Mouse (Mus musculus): ENCODE measurements around the gene Ttll1. TPM values are rescaled to one million over a fixed set of nuclear protein-coding genes. Genes with fewer than 3 reads are reported as not detected.

Ttll1 gene
- total and polyA plus RNA-seq, 3 experiments: 2.5 to 9.9 (median 4.9) TPM

DNA sequence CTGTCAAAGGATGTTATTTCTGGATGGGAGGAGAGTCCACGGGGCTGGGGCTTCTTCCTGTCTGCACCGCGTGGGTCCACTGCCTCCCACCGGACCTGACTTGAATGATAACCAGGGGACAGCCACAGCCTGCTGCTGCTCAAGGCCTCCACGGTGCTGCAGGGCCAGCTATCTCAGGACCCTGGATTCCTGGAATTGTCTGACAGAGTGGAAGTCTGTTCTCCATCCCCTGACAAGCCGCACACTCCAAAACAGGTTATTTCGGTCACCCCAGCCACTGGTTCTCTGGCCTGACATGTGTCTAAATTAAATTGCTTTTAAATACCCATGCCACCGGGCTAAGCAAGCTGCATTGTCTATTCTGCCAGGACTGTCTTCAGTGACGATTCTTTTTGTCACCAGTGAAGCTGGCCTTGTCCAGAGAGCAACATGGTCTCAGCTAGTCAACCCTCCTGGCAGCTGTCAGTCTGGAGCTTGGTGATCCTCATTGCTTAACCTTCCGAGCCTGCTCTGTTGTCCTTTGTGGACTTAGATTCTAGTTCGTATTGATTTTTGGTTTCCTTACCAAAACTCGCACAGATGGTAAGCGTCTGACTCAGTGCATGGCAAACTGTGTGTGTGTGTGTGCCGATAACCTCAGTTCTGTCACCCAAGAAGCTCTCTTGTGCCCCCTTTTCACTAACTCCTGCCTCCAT is 13.1 kb upstream of the Ttll1 start:
- Histone ChIP-seq H3K9me3 (replicated peaks; ENCODE audit: low read length) (peaks cover 8% of the 10 kb centered on the region), H3K27ac (ENCODE audit: insufficient read depth, low read depth) (no peak overlapping the region), H3K79me2 (replicated peaks; ENCODE audit: control insufficient read depth, extremely low read depth, insufficient read depth, poor library complexity, severe bottlenecking) (no peaks in the 10 kb centered on the region), H3K27me3 (replicated peaks) (peaks cover 77% of the 10 kb centered on the region), H3K4me1 (ENCODE audit: control insufficient read depth in 1 of 2, insufficient read depth in 2 of 2) (0 out of 4 replicates have a peak, but pooled peaks cover 0 to 3% of the 10 kb centered on the region in 2 experiments), H3K36me3 (replicated peaks in 1 of 2; ENCODE audit: control insufficient read depth in 1 of 2, insufficient read depth in 1 of 2, low read length in 1 of 2) (no peaks in the 10 kb centered on the region), H3K9ac (ENCODE audit: insufficient read depth, low read depth) (no peak overlapping the region), H3K4me2 (ENCODE audit: insufficient read depth, low read depth, poor library complexity, severe bottlenecking) (no peak overlapping the region), H3K4me3 (replicated peaks in 1 of 3; ENCODE audit: low read depth in 2 of 3, low read length in 2 of 3, poor library complexity in 1 of 3) (no peak overlapping the region)
- no peak for DNase-seq (ENCODE audit: extremely low read depth)
- no peak for TF ChIP-seq USF2 (conservative IDR thresholded peaks at IDR 0.05; ENCODE audit: low read depth, low read length)
- TF ChIP-seq GABPA (IDR thresholded peaks at IDR 0.05; ENCODE audit: insufficient replicate concordance, low read depth, low read length): no peak
- no peak for TF ChIP-seq BHLHE40 (IDR thresholded peaks at IDR 0.05; ENCODE audit: low read depth, low read length)
- TF ChIP-seq UBTF (IDR thresholded peaks at IDR 0.05; ENCODE audit: low read depth, low read length): no peak
- no peak for TF ChIP-seq MAZ (IDR thresholded peaks at IDR 0.05; ENCODE audit: low read depth, low read length)
- no peak for TF ChIP-seq USF1 (IDR thresholded peaks at IDR 0.05; ENCODE audit: low read depth, low read length)
- TF ChIP-seq ZKSCAN1 (IDR thresholded peaks at IDR 0.05; ENCODE audit: borderline replicate concordance, low read depth, low read length): no peak
- no peak for TF ChIP-seq KAT2A (IDR thresholded peaks at IDR 0.05; ENCODE audit: insufficient replicate concordance, low read length)
- no peak for TF ChIP-seq TBP (conservative IDR thresholded peaks at IDR 0.05; ENCODE audit: low read depth, low read length)
- no peak for TF ChIP-seq E2F4 (IDR thresholded peaks at IDR 0.05; ENCODE audit: insufficient replicate concordance, low read depth, low read length)
- TF ChIP-seq NELFE (IDR thresholded peaks at IDR 0.05; ENCODE audit: low read depth, low read length): no peak
- no peak for TF ChIP-seq NRF1 (IDR thresholded peaks at IDR 0.05; ENCODE audit: low read depth, low read length)
- dilution Hi-C loops (cut with MboI; ENCODE audit: extremely low pct_ligation_motif_present, extremely low pct_unique_long_range_greater_than_20kb, low sequenced_read_pairs) (no loop called here), in situ Hi-C loops (cut with MboI; ENCODE audit: low pct_ligation_motif_present, low pct_unique_long_range_greater_than_20kb, low sequenced_read_pairs) (loop anchor here (25.0 kb wide), 1 partner anchor 311 kb away; no protein-coding TSS in a partner anchor)

DNA sequence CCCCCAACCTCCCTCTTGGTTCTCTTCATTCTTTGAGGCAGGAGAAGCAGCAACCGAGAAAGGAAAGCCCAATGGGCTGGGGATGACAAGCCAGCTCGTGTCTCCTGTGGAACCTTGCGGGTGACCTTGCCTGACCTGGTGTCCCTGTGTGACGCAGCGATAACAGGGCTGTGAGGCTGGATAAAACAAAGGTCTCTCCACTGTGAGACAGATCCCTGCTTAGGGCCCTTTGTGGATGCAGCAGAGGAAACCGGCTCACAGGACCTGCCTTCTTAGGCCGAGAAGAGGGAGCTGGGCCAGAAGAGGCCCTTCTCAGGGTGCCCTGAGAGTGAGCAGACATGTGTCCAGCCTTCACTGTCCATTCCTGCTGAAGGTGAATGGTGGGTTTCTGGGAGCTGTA is 12.5 kb upstream of the Ttll1 start:
- no peak overlapping the region for H3K9ac ChIP-seq (ENCODE audit: insufficient read depth, low read depth)
- TF ChIP-seq EP300 (IDR thresholded peaks at IDR 0.05; ENCODE audit: low read length) (no peak), JUND (conservative IDR thresholded peaks at IDR 0.05; ENCODE audit: low read depth, low read length) (no peak), GABPA (IDR thresholded peaks at IDR 0.05; ENCODE audit: insufficient replicate concordance, low read depth, low read length) (no peak), MAX (IDR thresholded peaks at IDR 0.05; ENCODE audit: low read length) (no peak), MEF2A (IDR thresholded peaks at IDR 0.05; ENCODE audit: borderline replicate concordance, low read depth, low read length) (no peak)
- dilution Hi-C loops (cut with MboI; ENCODE audit: extremely low pct_ligation_motif_present, extremely low pct_unique_long_range_greater_than_20kb, low sequenced_read_pairs): no loop called here

More for the DNA sequence above, 12.5 kb upstream of the Ttll1 start:
- DNase-seq (ENCODE audit: extremely low read depth): no peak
- peaks cover 72% of the 10 kb centered on the region for H3K27me3 ChIP-seq (replicated peaks)
- no peak overlapping the region for H3K4me3 ChIP-seq (replicated peaks in 1 of 3; ENCODE audit: low read depth in 2 of 3, low read length in 2 of 3, poor library complexity in 1 of 3)
- H3K79me2 ChIP-seq (replicated peaks; ENCODE audit: control insufficient read depth, extremely low read depth, insufficient read depth, poor library complexity, severe bottlenecking): no peaks in the 10 kb centered on the region
- no peaks in the 10 kb centered on the region for H3K36me3 ChIP-seq (replicated peaks in 1 of 2; ENCODE audit: control insufficient read depth in 1 of 2, insufficient read depth in 1 of 2, low read length in 1 of 2)
- peaks cover 8% of the 10 kb centered on the region for H3K9me3 ChIP-seq (replicated peaks; ENCODE audit: low read length)
- H3K27ac ChIP-seq (ENCODE audit: insufficient read depth, low read depth): no peak overlapping the region
- H3K4me1 ChIP-seq (ENCODE audit: control insufficient read depth in 1 of 2, insufficient read depth in 2 of 2): 0 out of 4 replicates have a peak, but pooled peaks cover 0 to 3% of the 10 kb centered on the region in 2 experiments
- no peak overlapping the region for H3K4me2 ChIP-seq (ENCODE audit: insufficient read depth, low read depth, poor library complexity, severe bottlenecking)
- in situ Hi-C loops (cut with MboI; ENCODE audit: low pct_ligation_motif_present, low pct_unique_long_range_greater_than_20kb, low sequenced_read_pairs): loop anchor here (25.0 kb wide), 1 partner anchor 311 kb away; no protein-coding TSS in a partner anchor
